Mouse (Mus musculus): ENCODE results near the gene Ska2.

DNA sequence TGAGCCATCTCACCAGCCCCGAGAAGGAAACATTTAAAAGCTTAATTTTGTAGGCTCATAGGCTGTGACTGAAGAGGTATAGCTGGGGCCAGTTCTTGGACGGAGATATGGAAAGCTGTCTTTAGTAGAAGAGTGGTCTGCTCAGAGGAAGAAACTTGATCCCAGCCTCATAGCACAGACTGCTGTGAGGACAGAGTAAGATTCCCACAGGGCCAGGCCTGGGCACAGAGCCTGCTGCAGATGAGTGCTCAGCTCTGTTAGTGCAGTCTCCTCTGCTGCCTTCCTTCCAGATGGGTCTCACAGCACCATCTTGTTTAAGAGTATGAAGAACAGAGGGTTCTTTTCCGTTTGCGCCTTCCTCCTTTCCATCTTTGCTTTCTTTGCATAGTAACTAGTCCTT, 27.2 kb downstream of the Ska2 start:
- TF ChIP-seq POLR2AphosphoS2 (IDR thresholded peaks at IDR 0.05; ENCODE audit: low read depth, low read length) = no peak
- TF ChIP-seq EP300 (IDR thresholded peaks at IDR 0.05; ENCODE audit: low read length) = no peak
- no peak for TF ChIP-seq POLR2A (IDR thresholded peaks at IDR 0.05; ENCODE audit: low read depth, low read length)
